Mouse (Mus musculus) MN1 (cell line): Measurements from ENCODE around the gene Mrps34.

Source experiments
- DNase-seq: peaks from one replicate; pipeline ENCODE4 v3.0.0-alpha.2; 2016; ENCODE audit warnings: low spot score

Mrps34 gene

GRCm38 (mm10) chr17:24894995-24895547 lies at the start of gene Mrps34, which contains the start of gene Eme2:
TSS of gene Mrps34 (plus strand) at chr17:24895116.
TSS of gene Eme2 (minus strand) at chr17:24895087.
- peak; percentile 93 for DNase-seq

GRCm38 (mm10) chr17:24847386-24847785 lies 47.5 kb upstream of the Mrps34 start:
- no peak for DNase-seq

- DNase-seq, result no peak
Observed at GRCm38 (mm10) chr17:24848600-24849031, 46.3 kb upstream of the Mrps34 start.

- peak; percentile 87 for DNase-seq
Observed at GRCm38 (mm10) chr17:24849733-24850064, 45.2 kb upstream of the Mrps34 start.

GRCm38 (mm10) chr17:24850065-24850772 lies 44.7 kb upstream of the Mrps34 start, which contains the start of gene Fahd1:
TSS of gene Fahd1 (minus strand) at chr17:24850364.
- peak; percentile 97 for DNase-seq

GRCm38 (mm10) chr17:24850773-24851127 lies 44.2 kb upstream of the Mrps34 start:
- peak; percentile 30 for DNase-seq

GRCm38 (mm10) chr17:24851381-24852125 lies 43.4 kb upstream of the Mrps34 start:
- no peak for DNase-seq

GRCm38 (mm10) chr17:24855838-24856464 lies 39.0 kb upstream of the Mrps34 start:
- peak; percentile 34 for DNase-seq

GRCm38 (mm10) chr17:24856589-24856988 lies 38.3 kb upstream of the Mrps34 start:
- no peak for DNase-seq

GRCm38 (mm10) chr17:24857831-24858470 lies 37.0 kb upstream of the Mrps34 start:
- no peak for DNase-seq

- peak; percentile 36 for DNase-seq
Observed at GRCm38 (mm10) chr17:24858967-24859366, 35.9 kb upstream of the Mrps34 start.

- peak; percentile 28 for DNase-seq
Observed at GRCm38 (mm10) chr17:24860076-24860475, 34.8 kb upstream of the Mrps34 start.

GRCm38 (mm10) chr17:24861785-24862184 lies 33.1 kb upstream of the Mrps34 start:
- no peak for DNase-seq

GRCm38 (mm10) chr17:24865776-24866175 lies 29.1 kb upstream of the Mrps34 start, which contains the start of gene Igfals:
TSS of gene Igfals (plus strand) at chr17:24865997.
- DNase-seq, result no peak

GRCm38 (mm10) chr17:24867914-24868313 lies 27.0 kb upstream of the Mrps34 start:
- no peak for DNase-seq

- DNase-seq, result no peak
Observed at GRCm38 (mm10) chr17:24873695-24874404, 21.1 kb upstream of the Mrps34 start.

- no peak for DNase-seq
Observed at GRCm38 (mm10) chr17:24874405-24874745, 20.5 kb upstream of the Mrps34 start.

- DNase-seq, result no peak
Observed at GRCm38 (mm10) chr17:24874989-24875388, 19.9 kb upstream of the Mrps34 start.

- no peak for DNase-seq
Observed at GRCm38 (mm10) chr17:24877336-24878116, 17.4 kb upstream of the Mrps34 start.

GRCm38 (mm10) chr17:24878117-24878397 lies 16.9 kb upstream of the Mrps34 start:
- no peak for DNase-seq

- DNase-seq, result no peak
Observed at GRCm38 (mm10) chr17:24878531-24878930, 16.4 kb upstream of the Mrps34 start.
